Mouse (Mus musculus) MEL (cell line): ENCODE measurements at regions not wholly inside any gene's neighbourhood (a gene's known extent, or its start where the extent isn't known, plus 50 kb on each side); places are given as distances from the start of the nearest gene placed in this dataset.

Source experiments
- DNase-seq: peaks from one replicate; pipeline ENCODE4 v3.0.0; 2011; ENCODE audit warnings: low read depth, low spot score
- H3K27ac ChIP-seq: 2 replicates; pipeline ENCODE4 v1.5.1; 2012; ENCODE audit warnings: low read depth, mild to moderate bottlenecking, control low read depth, low read length, moderate library complexity; ENCODE audit not compliant: control insufficient read depth
- H3K27me3 ChIP-seq, 2 experiments: fragments of 150-350 bp in 1 of 2; sonication (generic) in 1 of 2; 2 replicates each; pipeline ENCODE4 v1.6.1; 2012; ENCODE audit warnings: low read length in 2 of 2, mild to moderate bottlenecking in 2 of 2, improper control_type of control experiment in 1 of 2, moderate library complexity in 1 of 2; ENCODE audit not compliant: insufficient read depth in 2 of 2, control insufficient read depth in 1 of 2
- H3K36me3 ChIP-seq, 2 experiments: 2 replicates each; pipeline ENCODE4 v1.6.1; 2012 to 2014; ENCODE audit warnings: low read length in 2 of 2, improper control_type of control experiment in 1 of 2, inconsistent platforms in 1 of 2, mild to moderate bottlenecking in 1 of 2; ENCODE audit not compliant: insufficient read depth in 2 of 2, control insufficient read depth in 1 of 2
- H3K4me1 ChIP-seq, 2 experiments: fragments of 150-350 bp in 1 of 2; sonication (generic) in 1 of 2; 2 replicates each; pipeline ENCODE4 v1.6.1; 2012; ENCODE audit warnings: low read length in 2 of 2, improper control_type of control experiment in 1 of 2, mild to moderate bottlenecking in 1 of 2; ENCODE audit not compliant: insufficient read depth in 2 of 2, control insufficient read depth in 1 of 2
- H3K4me3 ChIP-seq, 2 experiments: fragments of 150-350 bp in 1 of 2; sonication (generic) in 1 of 2; 2 replicates each; pipeline ENCODE4 v1.5.1; 2012; ENCODE audit warnings: low read depth in 2 of 2, low read length in 2 of 2, mild to moderate bottlenecking in 2 of 2, moderate library complexity in 2 of 2, control low read depth in 1 of 2, improper control_type of control experiment in 1 of 2; ENCODE audit not compliant: control insufficient read depth in 1 of 2, insufficient read depth in 1 of 2
- H3K79me2 ChIP-seq: 2 replicates; pipeline ENCODE4 v1.6.1; 2012; ENCODE audit warnings: mild to moderate bottlenecking, low read length, moderate library complexity; ENCODE audit not compliant: control insufficient read depth, poor library complexity, insufficient read depth
- H3K9ac ChIP-seq: 2 replicates; pipeline ENCODE4 v1.6.1; 2012; ENCODE audit warnings: low read depth, mild to moderate bottlenecking, control low read depth, low read length, moderate library complexity; ENCODE audit not compliant: control insufficient read depth, poor library complexity, severe bottlenecking
- H3K9me3 ChIP-seq: fragments of 150-350 bp; sonication (generic); replicated peaks from 2 replicates; pipeline ENCODE4 v1.6.1; 2012; ENCODE audit warnings: mild to moderate bottlenecking, low read length, improper control_type of control experiment, moderate library complexity; ENCODE audit not compliant: insufficient read depth
- CHD1 ChIP-seq: IDR thresholded peaks from 2 replicates; pipeline ENCODE4 v1.6.1; 2012; ENCODE audit warnings: low read depth, mild to moderate bottlenecking, inconsistent platforms, low read length, improper control_type of control experiment
- CHD2 ChIP-seq: IDR thresholded peaks from 2 replicates; pipeline ENCODE4 v1.6.1; 2011; ENCODE audit warnings: low read length, improper control_type of control experiment
- CTCF ChIP-seq, 3 experiments: IDR thresholded peaks in 2 of 3; conservative IDR thresholded peaks in 1 of 3; 2 replicates each; pipeline ENCODE4 v1.5.1; 2011 to 2012; ENCODE audit warnings: low read length in 3 of 3, low read depth in 2 of 3, mild to moderate bottlenecking in 2 of 3, improper control_type of control experiment in 1 of 3, inconsistent platforms in 1 of 3, mixed read lengths in 1 of 3, moderate library complexity in 1 of 3; ENCODE audit not compliant: control insufficient read depth in 1 of 3, insufficient read depth in 1 of 3, poor library complexity in 1 of 3, severe bottlenecking in 1 of 3
- EP300 ChIP-seq, 2 experiments: IDR thresholded peaks; 2 replicates each; pipeline ENCODE4 v1.6.1; 2011; ENCODE audit warnings: improper control_type of control experiment in 2 of 2, low read length in 2 of 2, low read depth in 1 of 2, mild to moderate bottlenecking in 1 of 2
- GABPA ChIP-seq: IDR thresholded peaks from 2 replicates; pipeline ENCODE4 v1.6.1; 2012; ENCODE audit warnings: low read depth, mild to moderate bottlenecking, inconsistent platforms, low read length, improper control_type of control experiment, moderate library complexity
- GATA1 ChIP-seq: IDR thresholded peaks from 2 replicates; pipeline ENCODE4 v1.6.1; 2011; ENCODE audit warnings: low read depth, low read length, improper control_type of control experiment
- HCFC1 ChIP-seq: IDR thresholded peaks from 2 replicates; pipeline ENCODE4 v1.6.1; 2012; ENCODE audit warnings: low read depth, mild to moderate bottlenecking, inconsistent platforms, low read length, improper control_type of control experiment, moderate library complexity
- KAT2A ChIP-seq: conservative IDR thresholded peaks from 2 replicates; pipeline ENCODE4 v1.6.1; 2012; ENCODE audit warnings: low read depth, low read length, improper control_type of control experiment, inconsistent platforms
- MAFK ChIP-seq: IDR thresholded peaks from 2 replicates; pipeline ENCODE4 v1.6.1; 2011; ENCODE audit warnings: low read depth, mild to moderate bottlenecking, low read length, improper control_type of control experiment, borderline replicate concordance
- MEF2A ChIP-seq: IDR thresholded peaks from 2 replicates; pipeline ENCODE4 v1.6.1; 2014; ENCODE audit warnings: low read depth, mild to moderate bottlenecking, inconsistent platforms, low read length, improper control_type of control experiment; ENCODE audit not compliant: poor library complexity, insufficient replicate concordance, severe bottlenecking; ENCODE audit errors: extremely low read depth
- MYB ChIP-seq: IDR thresholded peaks from 2 replicates; pipeline ENCODE4 v1.6.1; 2011; ENCODE audit warnings: mild to moderate bottlenecking, low read depth, low read length, improper control_type of control experiment
- POLR2A ChIP-seq, 2 experiments: IDR thresholded peaks; 2 replicates each; pipeline ENCODE4 v1.6.1; 2011 to 2012; ENCODE audit warnings: low read length in 2 of 2, mild to moderate bottlenecking in 2 of 2, control low read depth in 1 of 2, improper control_type of control experiment in 1 of 2, low read depth in 1 of 2, moderate library complexity in 1 of 2; ENCODE audit not compliant: control insufficient read depth in 1 of 2, insufficient read depth in 1 of 2, poor library complexity in 1 of 2
- POLR2AphosphoS2 ChIP-seq: IDR thresholded peaks from 2 replicates; pipeline ENCODE4 v1.6.1; 2011; ENCODE audit warnings: low read length, improper control_type of control experiment
- RAD21 ChIP-seq: IDR thresholded peaks from 2 replicates; pipeline ENCODE4 v1.6.1; 2011; ENCODE audit warnings: mild to moderate bottlenecking, low read depth, low read length, improper control_type of control experiment
- RCOR1 ChIP-seq: IDR thresholded peaks from 2 replicates; pipeline ENCODE4 v1.6.1; 2012; ENCODE audit warnings: low read depth, mild to moderate bottlenecking, inconsistent platforms, low read length, improper control_type of control experiment
- TCF12 ChIP-seq: IDR thresholded peaks from 2 replicates; pipeline ENCODE4 v1.6.1; 2014; ENCODE audit warnings: low read depth, mild to moderate bottlenecking, inconsistent platforms, low read length, improper control_type of control experiment, moderate library complexity
- UBTF ChIP-seq: IDR thresholded peaks from 2 replicates; pipeline ENCODE4 v1.6.1; 2012; ENCODE audit warnings: low read depth, mild to moderate bottlenecking, inconsistent platforms, low read length, improper control_type of control experiment, moderate library complexity, borderline replicate concordance; ENCODE audit not compliant: insufficient read depth
- USF1 ChIP-seq: IDR thresholded peaks from 2 replicates; pipeline ENCODE4 v1.6.1; 2014; ENCODE audit warnings: low read depth, mild to moderate bottlenecking, inconsistent platforms, low read length, improper control_type of control experiment, moderate library complexity
- ZC3H11A ChIP-seq: IDR thresholded peaks from 2 replicates; pipeline ENCODE4 v1.6.1; 2012; ENCODE audit warnings: low read depth, mild to moderate bottlenecking, inconsistent platforms, low read length, improper control_type of control experiment
- ZKSCAN1 ChIP-seq: IDR thresholded peaks from 2 replicates; pipeline ENCODE4 v1.6.1; 2012; ENCODE audit warnings: low read depth, mild to moderate bottlenecking, inconsistent platforms, low read length, improper control_type of control experiment, moderate library complexity
- ZMIZ1 ChIP-seq: IDR thresholded peaks from 2 replicates; pipeline ENCODE4 v1.6.1; 2012; ENCODE audit warnings: low read depth, mild to moderate bottlenecking, inconsistent platforms, low read length, improper control_type of control experiment, moderate library complexity
- ZNF384 ChIP-seq: IDR thresholded peaks from 2 replicates; pipeline ENCODE4 v1.6.1; 2012; ENCODE audit warnings: low read depth, mild to moderate bottlenecking, inconsistent platforms, low read length, improper control_type of control experiment

- no peak overlapping the region for H3K9ac ChIP-seq
- H3K4me3 ChIP-seq = no peak overlapping the region
- H3K27ac ChIP-seq = no peak overlapping the region
Observed at GRCm38 (mm10) chr10:84201785-84202184, 238.6 kb downstream of the Nuak1 start.

GRCm38 (mm10) chr10:84212096-84212785, 228.2 kb downstream of the Nuak1 start:
- Histone ChIP-seq H3K79me2 (no peaks in the 10 kb centered on the region), H3K9ac (no peak overlapping the region), H3K36me3 (no peaks in the 10 kb centered on the region), H3K27me3 (no peaks in the 10 kb centered on the region), H3K27ac (no peak overlapping the region), H3K4me3 (no peak overlapping the region), H3K9me3 (no peaks in the 10 kb centered on the region), H3K4me1 (no peaks in the 10 kb centered on the region)
- DNase-seq = no peak
- TF ChIP-seq MEF2A (no peak), GATA1 (no peak), GABPA (no peak), KAT2A (no peak), TCF12 (no peak), CTCF (IDR thresholded peaks at IDR 0.05 in 2 of 3, conservative IDR thresholded peaks at IDR 0.05 in 1 of 3; ENCODE audit: control insufficient read depth in 1 of 3, insufficient read depth in 1 of 3, low read depth in 2 of 3, low read length in 3 of 3, poor library complexity in 1 of 3, severe bottlenecking in 1 of 3) (no peak), RAD21 (no peak), ZKSCAN1 (no peak), MAFK (no peak), CHD1 (no peak), USF1 (no peak), ZMIZ1 (no peak), ZC3H11A (no peak), UBTF (no peak), RCOR1 (no peak)

More at GRCm38 (mm10) chr10:84201785-84202184, 238.6 kb downstream of the Nuak1 start:
- Histone ChIP-seq H3K36me3 (no peaks in the 10 kb centered on the region), H3K27me3 (no peaks in the 10 kb centered on the region; a peak in 1 of 4 replicates), H3K79me2 (no peaks in the 10 kb centered on the region), H3K9me3 (no peaks in the 10 kb centered on the region), H3K4me1 (no peaks in the 10 kb centered on the region)
- TF ChIP-seq EP300 (IDR thresholded peaks at IDR 0.05; ENCODE audit: low read depth in 1 of 2, low read length in 2 of 2) (no peak), CHD2 (no peak), KAT2A (no peak), UBTF (no peak), POLR2AphosphoS2 (no peak), ZKSCAN1 (no peak), ZNF384 (no peak), GATA1 (no peak), RAD21 (no peak), HCFC1 (no peak), CHD1 (no peak), MYB (no peak), POLR2A (IDR thresholded peaks at IDR 0.05; ENCODE audit: control insufficient read depth in 1 of 2, insufficient read depth in 1 of 2, low read depth in 1 of 2, low read length in 2 of 2, poor library complexity in 1 of 2) (no peak), MEF2A (no peak)
- no peak for DNase-seq
